Mouse (Mus musculus) gastrocnemius, postnatal 10 days (tissue): ENCODE data around the gene Zfp454. TPM values are rescaled to one million over a fixed set of nuclear protein-coding genes. Genes with fewer than 3 reads are reported as not detected.

ENCODE experiments used
- DNase-seq: peaks from one replicate; pipeline ENCODE4 v3.0.0; 2021; ENCODE audit warnings: mixed read lengths
- total RNA-seq, 2 experiments: library from RNA; stranded (reverse); gene quantifications; 2 replicates each; pipeline ENCODE4 v1.2.3; 2021

Zfp454 gene
- total RNA-seq, 2 experiments from 2014 or later, result 1.9 to 2.2 TPM

DNA sequence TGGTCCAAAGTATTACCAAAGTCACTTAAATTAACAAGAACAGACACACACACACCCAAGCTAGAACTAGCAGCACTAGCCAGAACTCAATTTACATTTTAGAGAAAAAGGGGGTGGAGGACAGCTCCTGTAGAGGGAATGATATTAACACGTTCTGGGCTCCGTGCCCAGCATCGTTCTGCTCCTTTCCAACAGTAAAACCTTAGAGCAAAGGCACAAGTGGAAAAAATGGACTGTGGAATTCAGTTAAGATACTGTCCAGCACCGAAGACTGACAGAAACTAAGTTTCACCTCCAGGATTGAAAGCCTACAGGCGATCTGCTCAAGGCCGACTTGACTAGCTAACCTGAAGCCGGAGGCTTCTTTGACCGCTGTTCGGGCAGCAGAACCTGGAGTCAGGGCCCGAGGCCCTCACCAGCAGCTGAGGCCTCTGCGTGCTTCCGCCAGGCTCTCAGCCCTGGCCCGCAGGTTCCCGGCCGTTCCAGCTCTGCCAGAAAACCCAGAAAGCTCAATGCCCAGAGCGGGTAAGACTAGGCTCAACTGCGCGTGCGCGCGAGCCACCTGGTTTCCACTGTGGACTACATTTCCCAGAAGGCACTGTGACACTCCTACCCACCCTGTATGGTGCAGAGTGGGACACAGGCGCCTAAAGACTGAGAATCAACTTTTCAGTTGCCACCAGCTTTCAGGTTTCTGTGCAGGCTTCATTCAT lies 46.3 kb downstream of the Zfp454 start, which contains the start of gene Zfp879:
Zfp879 (minus strand) TSS at position 530 of the 713 bp plus-strand sequence.
- peak; percentile 84 for DNase-seq

DNA sequence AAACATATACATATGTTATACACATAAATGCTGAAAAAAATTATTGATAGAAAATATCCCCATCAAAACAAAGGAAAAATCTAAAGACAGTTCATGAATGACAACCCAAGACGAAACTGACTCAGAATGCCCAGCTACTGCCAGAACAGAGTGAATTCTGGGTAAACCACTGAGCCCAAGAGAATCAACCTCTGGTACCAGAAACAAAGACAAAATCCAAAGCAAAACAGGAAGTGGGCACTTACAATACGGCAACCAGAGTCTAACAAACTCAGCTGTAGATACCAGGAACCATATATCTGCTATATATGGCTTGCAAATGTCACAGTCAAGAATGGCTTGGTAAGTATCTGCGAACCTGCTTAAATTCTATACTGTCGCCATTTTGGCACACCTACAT lies 51.7 kb downstream of the Zfp454 start:
- no peak for DNase-seq

GRCm38 (mm10) chr11:50827010-50827953 lies 60.2 kb downstream of the Zfp454 start, which contains the start of gene Zfp354c:
Gene Zfp354c (minus strand): TSS chr11:50827724.
- peak; percentile 82 for DNase-seq

GRCm38 (mm10) chr11:50826214-50826613 lies 61.2 kb downstream of the Zfp454 start:
- no peak for DNase-seq

Other genes starting within 250 kb of the Zfp454 start
- gene Zfp354c, start 59.9 kb downstream of the Zfp454 start, total RNA-seq, result 10 to 100 TPM; 11.2 to 13.5 TPM
- 1 to 10 TPM in 1 of 2 experiments, under 1 TPM in 1; 0.92 to 1.2 TPM for gene Zfp879, start 46.1 kb downstream of the Zfp454 start, total RNA-seq
- gene Grm6, start 37.0 kb downstream of the Zfp454 start, total RNA-seq, result not detected
- 1 to 10 TPM; 2.3 to 3.1 TPM for gene Zfp2, start 28.5 kb upstream of the Zfp454 start, total RNA-seq
- 1 to 10 TPM in 1 of 2 experiments, under 1 TPM in 1; 0.87 to 2.6 TPM for gene Zfp354b, start 44.0 kb upstream of the Zfp454 start, total RNA-seq
- gene 4933414I15Rik, start 56.1 kb upstream of the Zfp454 start, total RNA-seq, result not detected
- not detected for gene Prop1, start 66.1 kb upstream of the Zfp454 start, total RNA-seq
- not detected for gene Olfr1378, start 78.9 kb upstream of the Zfp454 start, total RNA-seq
- gene Olfr1377, start 94.3 kb upstream of the Zfp454 start, total RNA-seq, result not detected
- gene Olfr51, start 115.9 kb upstream of the Zfp454 start, total RNA-seq, result not detected
- gene Olfr54, start 126.6 kb upstream of the Zfp454 start, total RNA-seq, result not detected
- not detected for gene Olfr1375, start 160.5 kb upstream of the Zfp454 start, total RNA-seq
- 1 to 10 TPM; 2.1 to 3.1 TPM for gene Zfp354a, start 171.6 kb upstream of the Zfp454 start, total RNA-seq